Mouse (Mus musculus) CD4-positive, CD25-positive, alpha-beta regulatory T cell (primary cell): Measurements from ENCODE around the gene Cfh. TPM values are rescaled to one million over a fixed set of nuclear protein-coding genes. Genes with fewer than 3 reads are reported as not detected.

Source experiments
- polyA plus RNA-seq: library from polyadenylated mRNA; unstranded; fragments of 100-300 nt; shearing (Covaris generic); gene quantifications from one replicate; pipeline ENCODE4 v1.2.1, GENCODE M21; 2017

The Cfh gene
- 0.32 TPM for polyA plus RNA-seq

GRCm38 (mm10) chr1:140183664-140184063 is at the start of gene Cfh:
TSS of gene Cfh (minus strand) at chr1:140183764.

Other genes starting within 250 kb of the Cfh start
- 0.05 TPM for gene Kcnt2, start 62.4 kb upstream of the Cfh start, polyA plus RNA-seq